Mouse (Mus musculus) forebrain, embryonic 14.5 days (tissue): ENCODE results near the gene Tbc1d12. TPM values are rescaled to one million over a fixed set of nuclear protein-coding genes. Genes with fewer than 3 reads are reported as not detected.

ENCODE experiments used
- ATAC-seq: fragments of 200-750 bp; cut with Nextera tagmentation; 2 replicates; pipeline ENCODE4 v1.8.0; 2017; ENCODE audit warnings: mild to moderate bottlenecking, moderate library complexity
- DNase-seq: peaks from one replicate; pipeline ENCODE4 v3.0.0-alpha.2; 2015; ENCODE audit warnings: low spot score
- H3K27ac ChIP-seq: fragments of 300-500 bp; sonication (generic); 2 replicates; pipeline ENCODE4 v1.5.1; 2014; ENCODE audit warnings: low read depth, mild to moderate bottlenecking, control low read depth, low read length, moderate library complexity
- H3K27me3 ChIP-seq: fragments of 300-500 bp; sonication (generic); replicated peaks from 2 replicates; pipeline ENCODE4 v1.6.1; 2014; ENCODE audit warnings: low read length, control low read depth, mixed read lengths; ENCODE audit not compliant: control insufficient read depth, insufficient read depth
- H3K36me3 ChIP-seq: fragments of 300-500 bp; sonication (generic); 2 replicates; pipeline ENCODE4 v1.6.1; 2014; ENCODE audit warnings: low read length, control low read depth; ENCODE audit not compliant: control insufficient read depth, insufficient read depth
- H3K4me1 ChIP-seq: fragments of 300-500 bp; sonication (generic); 2 replicates; pipeline ENCODE4 v1.6.1; 2014; ENCODE audit warnings: antibody characterized with exemption, low read length, control low read depth; ENCODE audit not compliant: control insufficient read depth, insufficient read depth
- H3K4me2 ChIP-seq: fragments of 300-500 bp; sonication (generic); 2 replicates; pipeline ENCODE4 v1.6.1; 2014; ENCODE audit warnings: mild to moderate bottlenecking, control low read depth, low read length
- H3K4me3 ChIP-seq: fragments of 300-500 bp; sonication (generic); 2 replicates; pipeline ENCODE4 v1.5.1; 2014; ENCODE audit warnings: low read depth, low read length, control low read depth
- H3K9ac ChIP-seq: fragments of 300-500 bp; sonication (generic); 2 replicates; pipeline ENCODE4 v1.6.1; 2014; ENCODE audit warnings: mild to moderate bottlenecking, low read length, control low read depth, moderate library complexity
- H3K9me3 ChIP-seq: fragments of 300-500 bp; sonication (generic); replicated peaks from 2 replicates; pipeline ENCODE4 v1.6.1; 2016; ENCODE audit warnings: low read length, control low read depth, mixed read lengths; ENCODE audit not compliant: control insufficient read depth
- WGBS: fragments of 180-500 bp; shearing (Covaris S2); extraction: QIAGEN DNeasy Blood & Tissue Kit; methylation state at CpG from one replicate; pipeline ENCODE4 v1.1.7; 2014; 5-methylcytosine and 5-hydroxymethylcytosine counted together
- polyA plus RNA-seq: library from polyadenylated mRNA; unstranded; fragments of >200 nt; fragmentation: Nextera tagmentation; extraction: Ambion mirVana; gene quantifications from 2 replicates; pipeline ENCODE4 v1.2.1, GENCODE M21; 2014

The Tbc1d12 gene
- 5.9 and 6.2 TPM in 2 replicates for polyA plus RNA-seq

DNA sequence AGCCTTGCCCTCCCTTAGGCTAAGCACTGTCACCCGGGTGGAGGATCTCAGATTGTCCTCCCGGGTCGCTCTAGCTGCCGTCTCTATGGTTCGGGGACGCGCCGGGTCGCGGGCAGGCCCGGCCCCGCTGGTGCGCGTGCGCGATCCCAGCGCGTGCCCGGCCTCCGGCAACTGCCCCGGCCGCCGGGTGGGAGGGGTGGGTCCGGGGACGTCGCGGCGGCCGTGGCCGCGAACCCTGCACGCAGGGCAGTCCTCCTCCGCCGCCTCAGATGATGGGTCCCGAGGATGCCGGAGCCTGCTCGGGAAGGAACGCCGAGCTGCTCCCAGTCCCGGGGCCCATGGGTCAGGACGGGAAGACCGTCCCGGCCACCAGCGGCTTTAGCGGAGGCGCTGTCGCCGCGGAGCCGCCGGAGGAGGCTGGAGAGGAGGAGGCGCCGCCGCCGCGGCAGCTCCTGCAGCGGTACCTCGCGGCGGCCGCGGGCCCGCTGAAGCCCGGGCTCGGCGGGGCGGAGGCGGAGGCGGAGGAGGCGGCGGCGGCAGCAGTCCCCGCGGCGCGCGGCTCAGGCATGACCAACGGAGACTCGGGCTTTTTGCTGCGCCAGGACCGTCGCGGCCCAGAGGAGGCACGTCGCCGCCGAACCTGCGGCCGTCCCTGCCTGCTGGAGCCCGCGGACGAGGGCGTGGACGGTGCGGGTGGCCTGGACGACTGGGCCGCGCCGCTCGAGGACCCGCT, at the start of gene Tbc1d12:
TSS of gene Tbc1d12 (plus strand) at position 142 of the 733 bp plus-strand sequence.
- WGBS, result under 1% methylated on average over 91 of the region's 101 CpGs
- H3K27me3 ChIP-seq, result no peaks in the 10 kb centered on the region
- no peaks in the 10 kb centered on the region for H3K36me3 ChIP-seq
- H3K4me1 ChIP-seq, result peaks cover 13% of the 10 kb centered on the region; the same call in 1 of the 2 replicates
- peak within 1 kb of the TSS; percentile 87 for H3K27ac ChIP-seq
- DNase-seq (peak; percentile 91), ATAC-seq (peak; percentile 92)
- peak within 1 kb of the TSS; percentile 55 for H3K4me2 ChIP-seq
- peak within 1 kb of the TSS; percentile 83 for H3K4me3 ChIP-seq
- peak within 1 kb of the TSS; percentile 86 for H3K9ac ChIP-seq
- H3K9me3 ChIP-seq, result no peaks in the 10 kb centered on the region

DNA sequence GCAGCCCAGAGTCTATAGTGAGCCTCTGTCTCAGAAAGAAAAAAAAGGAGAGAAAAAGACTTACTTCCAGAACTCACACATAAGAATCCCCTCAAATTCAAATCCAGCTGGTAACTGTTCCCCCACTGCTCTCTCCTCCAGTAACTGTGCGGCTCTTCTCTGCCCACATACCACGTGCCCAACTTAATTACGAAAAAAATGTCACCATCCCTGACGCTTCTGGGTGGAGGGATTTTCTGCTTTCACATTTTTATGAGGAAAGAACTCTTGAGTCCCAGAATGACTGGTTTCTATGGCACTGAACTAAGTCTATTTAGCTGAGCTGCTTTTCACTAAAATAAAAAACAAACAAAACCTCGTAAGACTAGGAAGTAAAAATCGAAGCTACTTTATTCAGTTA, 48.6 kb upstream of the Tbc1d12 start:
- Histone ChIP-seq H3K4me3 (no peak overlapping the region), H3K4me2 (no peak overlapping the region), H3K36me3 (peaks cover 55% of the 10 kb centered on the region), H3K27me3 (no peaks in the 10 kb centered on the region), H3K4me1 (no peaks in the 10 kb centered on the region), H3K27ac (no peak overlapping the region), H3K9ac (no peak overlapping the region), H3K9me3 (no peaks in the 10 kb centered on the region)
- DNase-seq, result no peak
- 92% methylated on average over 6 of the region's 6 CpGs for WGBS
- ATAC-seq, result no peak

DNA sequence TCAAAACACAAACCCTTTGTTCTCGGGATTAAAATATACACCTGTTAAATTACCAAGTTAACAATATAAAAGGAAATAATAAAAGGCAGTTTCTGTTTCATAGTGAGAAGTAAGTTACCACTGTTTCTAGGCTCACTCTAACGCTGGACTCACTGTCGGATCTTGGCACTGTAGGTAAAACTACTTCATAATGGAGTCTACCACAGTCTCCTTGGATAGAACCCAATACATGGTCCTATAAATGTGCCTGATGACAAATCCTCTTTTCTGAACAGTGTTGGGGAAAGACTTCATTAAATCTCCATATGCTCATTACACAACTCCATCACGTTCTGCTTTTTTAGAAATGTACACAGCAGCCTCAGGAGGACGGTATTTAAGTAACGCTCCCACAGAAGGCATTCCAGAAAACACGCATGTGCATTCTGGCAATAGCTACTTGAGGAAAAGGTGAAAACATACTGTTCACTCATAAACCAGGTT, 42.8 kb upstream of the Tbc1d12 start:
- no peaks in the 10 kb centered on the region for H3K4me1 ChIP-seq
- H3K36me3 ChIP-seq, result peaks cover 89% of the 10 kb centered on the region
- H3K4me3 ChIP-seq, result no peak overlapping the region
- ATAC-seq, result no peak
- no peaks in the 10 kb centered on the region for H3K9me3 ChIP-seq
- H3K27me3 ChIP-seq, result no peaks in the 10 kb centered on the region
- no peak overlapping the region for H3K4me2 ChIP-seq
- H3K27ac ChIP-seq, result no peak overlapping the region
- 84% methylated on average over 7 of the region's 7 CpGs for WGBS
- no peak for DNase-seq
- H3K9ac ChIP-seq, result no peak overlapping the region

DNA sequence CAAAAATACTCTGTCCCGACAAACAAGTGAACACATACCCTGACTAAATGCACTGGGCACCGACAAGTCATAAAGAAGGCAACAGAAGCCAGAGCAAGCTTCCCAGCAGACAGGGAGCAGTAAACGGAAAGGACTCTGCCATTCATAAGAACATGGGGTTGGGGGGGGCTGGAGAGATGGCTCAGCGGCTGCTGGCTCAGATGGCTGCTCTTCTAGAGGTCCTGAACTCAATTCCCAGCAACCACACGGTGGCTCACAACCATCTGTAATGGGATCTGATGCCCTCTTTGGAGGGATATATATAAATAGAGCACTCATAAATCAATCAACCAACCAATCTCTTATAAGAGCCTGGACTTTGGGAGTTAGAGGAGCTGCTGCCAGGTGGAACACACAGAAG, 39.8 kb upstream of the Tbc1d12 start:
- no peaks in the 10 kb centered on the region for H3K9me3 ChIP-seq
- no peak for DNase-seq
- H3K4me1 ChIP-seq, result no peaks in the 10 kb centered on the region
- no peak overlapping the region for H3K27ac ChIP-seq
- ATAC-seq, result no peak
- no peak overlapping the region for H3K4me3 ChIP-seq
- no peak overlapping the region for H3K4me2 ChIP-seq
- H3K9ac ChIP-seq, result no peak overlapping the region
- no peaks in the 10 kb centered on the region for H3K27me3 ChIP-seq
- WGBS, result 89% methylated on average over 5 of the region's 5 CpGs
- peaks cover 93% of the 10 kb centered on the region for H3K36me3 ChIP-seq

DNA sequence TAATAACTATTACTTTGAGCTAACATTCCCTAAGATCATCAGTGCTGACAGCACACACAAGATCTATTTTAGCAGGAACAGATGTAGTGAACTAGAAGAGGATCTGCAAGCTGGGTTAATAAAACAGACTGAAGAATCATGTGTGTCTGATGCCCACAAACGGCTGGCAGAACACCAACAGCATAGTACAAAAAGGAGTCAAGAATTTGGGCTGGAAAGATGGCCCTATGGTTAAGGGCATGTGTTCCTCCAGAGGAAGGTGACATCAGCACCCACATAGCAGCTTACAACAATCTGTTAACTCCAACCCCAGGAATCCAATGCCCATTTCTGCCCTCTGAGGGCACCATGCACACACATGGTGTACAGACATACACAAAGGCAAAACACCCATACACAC, 38.1 kb upstream of the Tbc1d12 start:
- ATAC-seq (no peak), DNase-seq (no peak)
- peaks cover 93% of the 10 kb centered on the region for H3K36me3 ChIP-seq
- H3K9me3 ChIP-seq, result no peaks in the 10 kb centered on the region
- no peaks in the 10 kb centered on the region for H3K27me3 ChIP-seq
- 91% methylated on average over 1 of the region's 1 CpGs for WGBS
- H3K4me3 ChIP-seq, result no peak overlapping the region
- no peak overlapping the region for H3K9ac ChIP-seq
- no peaks in the 10 kb centered on the region for H3K4me1 ChIP-seq
- no peak overlapping the region for H3K4me2 ChIP-seq
- H3K27ac ChIP-seq, result no peak overlapping the region

DNA sequence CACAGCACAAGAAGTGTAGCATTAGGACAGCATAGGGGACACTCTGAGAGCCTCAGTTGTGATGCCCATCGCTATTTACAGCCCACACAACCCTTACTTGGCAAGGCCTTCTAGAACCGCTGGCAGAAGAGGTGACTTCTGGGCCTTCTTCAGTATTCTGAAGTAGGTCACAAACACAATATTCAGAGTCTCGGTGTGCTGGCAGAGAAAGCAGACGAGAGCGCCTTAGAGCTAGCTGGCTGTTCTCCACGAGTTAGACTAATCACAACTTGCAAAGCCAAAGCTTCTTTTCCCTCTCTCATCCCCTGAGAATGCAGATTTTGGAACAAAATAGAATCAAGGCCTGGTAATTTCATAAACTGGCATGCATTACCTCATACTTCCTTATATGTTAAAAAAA, 37.6 kb upstream of the Tbc1d12 start:
- no peak overlapping the region for H3K4me3 ChIP-seq
- no peaks in the 10 kb centered on the region for H3K4me1 ChIP-seq
- no peak overlapping the region for H3K4me2 ChIP-seq
- H3K27ac ChIP-seq, result no peak overlapping the region
- no peak overlapping the region for H3K9ac ChIP-seq
- no peaks in the 10 kb centered on the region for H3K9me3 ChIP-seq
- WGBS, result 95% methylated on average over 6 of the region's 6 CpGs
- peaks cover 93% of the 10 kb centered on the region for H3K36me3 ChIP-seq
- no peak for DNase-seq
- H3K27me3 ChIP-seq, result no peaks in the 10 kb centered on the region
- no peak for ATAC-seq

DNA sequence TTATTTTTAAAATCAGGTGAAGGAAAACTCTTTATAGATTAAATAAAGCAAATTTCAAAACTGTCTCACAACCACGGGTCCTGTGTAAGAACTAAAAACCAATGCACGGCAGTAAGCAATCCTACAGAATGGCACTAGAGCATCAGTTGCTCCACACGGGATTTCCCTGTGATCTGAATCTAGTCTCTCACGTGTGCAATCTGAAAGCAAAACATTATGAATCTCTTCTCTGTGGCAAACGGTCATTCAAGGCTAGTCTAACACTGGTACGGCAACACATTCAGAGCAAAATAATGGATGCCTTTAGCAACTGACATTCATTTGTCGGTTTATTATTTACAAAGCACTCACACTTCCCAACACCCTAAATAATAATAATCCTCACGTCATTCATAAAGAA, 18.2 kb upstream of the Tbc1d12 start:
- Histone ChIP-seq H3K27me3 (no peaks in the 10 kb centered on the region), H3K4me2 (peak overlapping the region; percentile 72), H3K27ac (no peak overlapping the region)

DNA sequence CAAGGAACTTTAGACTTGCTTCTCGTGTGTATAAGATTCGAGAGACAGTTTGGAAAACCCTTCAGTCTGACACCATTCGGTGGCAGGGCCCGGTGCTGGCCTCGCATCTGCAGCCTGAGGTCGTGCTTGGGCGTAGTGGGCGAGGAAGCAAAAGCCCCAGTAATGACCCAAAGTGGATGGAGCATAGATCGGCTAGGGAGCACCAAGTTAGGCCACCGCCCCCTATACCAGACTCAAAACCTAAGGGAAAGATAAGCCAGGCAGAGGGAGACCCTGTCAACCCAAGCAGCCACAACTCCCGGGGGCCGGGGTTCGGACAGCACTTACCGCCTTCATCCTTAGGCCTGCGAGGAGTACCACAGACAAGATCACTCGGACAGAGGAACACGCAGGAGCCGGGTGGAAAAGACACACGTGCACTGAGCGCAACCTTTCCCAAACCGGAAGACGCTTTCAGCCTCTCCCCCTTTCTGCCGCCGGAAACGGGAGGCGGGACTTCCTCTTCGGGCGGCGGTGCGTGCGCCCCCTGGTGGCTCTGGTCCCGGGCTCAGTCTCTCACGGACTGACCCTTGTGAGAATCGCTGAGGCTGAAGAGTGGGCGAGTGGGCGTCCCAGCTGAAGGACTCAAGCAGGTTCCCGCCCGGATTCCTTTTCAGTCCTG, 17.5 kb upstream of the Tbc1d12 start, which contains the start of gene Noc3l:
TSS of gene Noc3l (minus strand) at position 472 of the 661 bp plus-strand sequence.
- DNase-seq, result peak; percentile 93
- no peaks in the 10 kb centered on the region for H3K9me3 ChIP-seq
- peak within 1 kb of the TSS; percentile 83 for H3K9ac ChIP-seq
- peak; percentile 99 for ATAC-seq
- 0 out of 2 replicates have a peak, but pooled peaks cover 4% of the 10 kb centered on the region for H3K4me1 ChIP-seq
- peaks cover 21% of the 10 kb centered on the region for H3K36me3 ChIP-seq
- WGBS, result under 1% methylated on average over 38 of the region's 38 CpGs
- H3K27ac ChIP-seq, result peak within 1 kb of the TSS; percentile 48; the same call in 1 of the 2 replicates
- peak within 1 kb of the TSS; percentile 72 for H3K4me2 ChIP-seq
- no peaks in the 10 kb centered on the region for H3K27me3 ChIP-seq
- H3K4me3 ChIP-seq, result peak within 1 kb of the TSS; percentile 83

More for the DNA sequence above, 18.2 kb upstream of the Tbc1d12 start:
- Histone ChIP-seq H3K9me3 (no peaks in the 10 kb centered on the region), H3K36me3 (peaks cover 27% of the 10 kb centered on the region), H3K9ac (peak overlapping the region; percentile 83), H3K4me3 (peak overlapping the region; percentile 83), H3K4me1 (0 out of 2 replicates have a peak, but pooled peaks cover 4% of the 10 kb centered on the region)
- no peak for DNase-seq
- no peak for ATAC-seq
- 47% methylated on average over 8 of the region's 8 CpGs for WGBS
